Mouse (Mus musculus) left cerebral cortex, adult 2 months (tissue): Measurements from ENCODE around the gene Hoxa7. TPM values are rescaled to one million over a fixed set of nuclear protein-coding genes. Genes with fewer than 3 reads are reported as not detected.

Experiments used
- DNase-seq, 2 experiments: peaks; one replicate each; pipeline ENCODE4 v3.0.0; 2021 to 2022; ENCODE audit warnings: low spot score in 2 of 2, mixed read lengths in 1 of 2; ENCODE audit errors: extremely low spot score in 1 of 2
- H3K27ac ChIP-seq: fragments of 200-600 bp; 2 replicates; pipeline ENCODE4 v1.8.1; 2022
- H3K4me3 ChIP-seq: fragments of 200-600 bp; 2 replicates; pipeline ENCODE4 v1.8.1; 2022
- CTCF ChIP-seq: fragments of 200-600 bp; IDR thresholded peaks from 2 replicates; pipeline ENCODE4 v1.8.1; 2022; ENCODE audit warnings: antibody characterized with exemption, mild to moderate bottlenecking, moderate library complexity
- intact Hi-C: fragments of 180-260 bp; cut with DNase I; formaldehyde crosslinking; loops from one replicate; pipeline ENCODE4 v1.15.1; 2025
- total RNA-seq, 2 experiments: library from RNA; stranded (reverse); gene quantifications; 2 replicates each; pipeline ENCODE4 v1.2.3; 2021

The Hoxa7 gene
- total RNA-seq, 2 experiments from 2014 or later: not detected

- TF ChIP-seq CTCF: no peak
- no peak overlapping the region for H3K27ac ChIP-seq
- no peak overlapping the region for H3K4me3 ChIP-seq
- no peak for DNase-seq
- intact Hi-C loops: loop anchor here (10.0 kb wide), 1 partner anchor 841 kb away; no protein-coding TSS in a partner anchor
Measured at GRCm38 (mm10) chr6:52225612-52226568, 4.2 kb upstream of the Hoxa7 start.

GRCm38 (mm10) chr6:52224895-52225611 lies 3.4 kb upstream of the Hoxa7 start:
- TF ChIP-seq CTCF: no peak
- intact Hi-C loops: loop anchor here (5.0 to 10.0 kb wide), 2 partner anchors 840 to 1418 kb away; no protein-coding TSS in a partner anchor
- Histone ChIP-seq H3K27ac (no peak overlapping the region), H3K4me3 (no peak overlapping the region)
- DNase-seq: no peak

- H3K4me3 ChIP-seq: no peak overlapping the region
- no peak overlapping the region for H3K27ac ChIP-seq
- no peak for TF ChIP-seq CTCF
- intact Hi-C loops: loop anchor here (5.0 to 10.0 kb wide), 2 partner anchors 839 to 1417 kb away; no protein-coding TSS in a partner anchor
- DNase-seq: no peak
Measured at GRCm38 (mm10) chr6:52223939-52224760, 2.5 kb upstream of the Hoxa7 start.

GRCm38 (mm10) chr6:52222729-52223128 lies 1.1 kb upstream of the Hoxa7 start:
- no peak for TF ChIP-seq CTCF
- intact Hi-C loops: loop anchor here (5.0 to 10.0 kb wide), 2 partner anchors 838 to 1415 kb away; no protein-coding TSS in a partner anchor
- DNase-seq: no peak

GRCm38 (mm10) chr6:52221993-52222685 lies 485 bp upstream of the Hoxa7 start:
- Histone ChIP-seq H3K27ac (no peak overlapping the region), H3K4me3 (peak overlapping the region; percentile 53)
- intact Hi-C loops: loop anchor here (1.0 to 10.0 kb wide), 4 partner anchors 347 to 1415 kb away; no protein-coding TSS in a partner anchor
- DNase-seq: no peak
- no peak for TF ChIP-seq CTCF

More at GRCm38 (mm10) chr6:52222729-52223128, 1.1 kb upstream of the Hoxa7 start:
- Histone ChIP-seq H3K4me3 (no peak overlapping the region), H3K27ac (no peak overlapping the region)

GRCm38 (mm10) chr6:52220865-52221310 lies 766 bp downstream of the Hoxa7 start:
- no peak for DNase-seq
- Histone ChIP-seq H3K4me3 (peak overlapping the region; percentile 53; the same call in 1 of the 2 replicates), H3K27ac (no peak overlapping the region)
- no peak for TF ChIP-seq CTCF
- intact Hi-C loops: loop anchor here (1.0 to 10.0 kb wide), 4 partner anchors 346 to 1414 kb away; no protein-coding TSS in a partner anchor

- no peak overlapping the region for H3K27ac ChIP-seq
- DNase-seq: no peak
- TF ChIP-seq CTCF: no peak
- intact Hi-C loops: loop anchor here (2.0 to 10.0 kb wide), 3 partner anchors 345 to 1413 kb away; no protein-coding TSS in a partner anchor
- no peak overlapping the region for H3K4me3 ChIP-seq
Measured at GRCm38 (mm10) chr6:52220003-52220864, 1.4 kb downstream of the Hoxa7 start.

GRCm38 (mm10) chr6:52219234-52219942 lies 2.3 kb downstream of the Hoxa7 start:
- no peak for DNase-seq
- TF ChIP-seq CTCF: no peak
- no peak overlapping the region for H3K4me3 ChIP-seq
- intact Hi-C loops: loop anchor here (5.0 kb wide), 1 partner anchor 212 kb away; no protein-coding TSS in a partner anchor
- no peak overlapping the region for H3K27ac ChIP-seq

- no peak overlapping the region for H3K4me3 ChIP-seq
- intact Hi-C loops: loop anchor here (5.0 kb wide), 1 partner anchor 211 kb away; no protein-coding TSS in a partner anchor
- no peak for TF ChIP-seq CTCF
Measured at GRCm38 (mm10) chr6:52218643-52219215, 2.9 kb downstream of the Hoxa7 start.

More at GRCm38 (mm10) chr6:52218643-52219215, 2.9 kb downstream of the Hoxa7 start:
- no peak overlapping the region for H3K27ac ChIP-seq
- no peak for DNase-seq
